Mouse (Mus musculus): ENCODE data around the gene Cep85l. TPM values are rescaled to one million over a fixed set of nuclear protein-coding genes. Genes with fewer than 3 reads are reported as not detected.
A peak's percentile ranks its signal among the peaks of the same experiment; 100 is the strongest.

The Cep85l gene
- polyA plus RNA-seq, 1 experiment from 2014 or later: 11.6 TPM

DNA sequence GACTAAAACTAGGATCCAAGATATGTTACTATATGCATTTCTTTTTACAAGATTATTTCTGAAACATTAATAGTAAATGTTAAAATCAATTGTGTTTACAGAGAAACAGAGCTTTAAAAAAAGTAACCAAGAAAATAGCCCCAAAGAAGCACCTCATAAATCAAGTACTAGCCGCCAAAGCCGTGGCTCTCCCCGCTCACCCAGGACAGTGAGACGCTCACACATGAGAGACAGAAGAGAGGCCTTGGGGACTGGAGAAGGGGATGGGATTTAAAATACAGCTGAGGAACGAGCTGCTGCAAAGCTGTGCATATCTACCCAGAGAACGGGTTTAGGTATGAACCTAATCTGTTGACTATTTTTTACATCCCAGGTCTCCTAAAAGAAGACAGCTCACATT is 36.4 kb downstream of the Cep85l start:
- 0 out of 2 replicates have a peak, but pooled peaks have one; percentile 28 for ATAC-seq (ENCODE audit: insufficient read depth)
- Histone ChIP-seq H3K9me3 (ENCODE audit: low read depth, low read length) (no peaks in the 10 kb centered on the region), H3K4me3 (ENCODE audit: low read depth, low read length) (no peak overlapping the region), H3K27ac (ENCODE audit: low read depth) (peak overlapping the region; percentile 30; the same call in 1 of the 2 replicates), H3K27me3 (ENCODE audit: insufficient read depth, low read length) (no peaks in the 10 kb centered on the region), H3K36me3 (ENCODE audit: insufficient read depth) (0 out of 2 replicates have a peak, but pooled peaks cover 6% of the 10 kb centered on the region), H3K4me1 (ENCODE audit: insufficient read depth) (peaks cover 8% of the 10 kb centered on the region), H3K4me2 (peak overlapping the region; percentile 29; the same call in 1 of the 2 replicates), H3K9ac (peak overlapping the region; percentile 3; the same call in 1 of the 2 replicates)
- TF ChIP-seq CTCF (IDR thresholded peaks at IDR 0.05; ENCODE audit: low read depth): no peak
- 36% methylated on average over 6 of the region's 6 CpGs for WGBS
- peak; percentile 53 for DNase-seq

GRCm38 (mm10) chr10:53342166-53342728 is 37.5 kb downstream of the Cep85l start:
- Histone ChIP-seq H3K27me3 (ENCODE audit: insufficient read depth, low read length) (no peaks in the 10 kb centered on the region), H3K9ac (no peak overlapping the region), H3K36me3 (ENCODE audit: insufficient read depth) (no peaks in the 10 kb centered on the region), H3K4me3 (ENCODE audit: low read depth, low read length) (no peak overlapping the region), H3K4me1 (ENCODE audit: insufficient read depth) (peaks cover 8% of the 10 kb centered on the region), H3K9me3 (ENCODE audit: low read depth, low read length) (no peaks in the 10 kb centered on the region), H3K4me2 (no peak overlapping the region), H3K27ac (ENCODE audit: low read depth) (no peak overlapping the region)
- 87% methylated on average over 9 of the region's 9 CpGs for WGBS
- TF ChIP-seq CTCF (IDR thresholded peaks at IDR 0.05; ENCODE audit: low read depth): no peak
- DNase-seq (no peak), ATAC-seq (ENCODE audit: insufficient read depth) (no peak)

DNA sequence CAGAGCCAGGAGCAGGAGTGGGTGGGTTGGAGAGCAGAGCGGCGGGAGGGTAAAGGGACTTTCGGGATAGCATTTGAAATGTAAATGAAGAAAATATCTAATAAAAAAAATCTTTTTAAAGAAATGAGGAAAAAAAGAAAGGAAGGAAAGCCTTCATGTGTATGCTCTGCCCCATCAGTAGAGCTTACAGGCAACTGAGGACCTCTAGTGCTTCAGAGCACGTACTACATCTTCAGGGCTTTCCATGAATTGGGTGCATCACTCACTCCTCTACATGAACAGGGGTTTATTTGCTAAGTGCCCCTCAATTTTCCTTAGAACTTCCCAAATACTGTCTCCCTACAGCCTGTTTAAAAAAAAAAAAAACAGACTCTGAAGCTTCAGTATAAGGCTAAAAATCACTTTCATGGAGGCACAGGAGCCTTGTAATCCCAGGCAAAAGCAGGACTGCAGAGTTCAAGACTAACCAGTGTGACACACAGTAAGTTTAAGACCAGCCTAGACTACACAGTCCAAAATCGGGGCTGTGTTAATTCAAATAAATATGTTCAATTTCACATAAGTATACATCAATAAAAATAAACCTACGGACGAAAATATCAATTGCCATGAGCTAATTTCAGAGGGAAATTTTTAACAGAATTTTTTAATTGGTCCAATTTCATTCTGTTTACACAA is 38.3 kb downstream of the Cep85l start:
- WGBS: 81% methylated on average over 7 of the region's 7 CpGs
- H3K36me3 ChIP-seq (ENCODE audit: insufficient read depth): no peaks in the 10 kb centered on the region
- H3K27ac ChIP-seq (ENCODE audit: low read depth): no peak overlapping the region
- H3K4me1 ChIP-seq (ENCODE audit: insufficient read depth): peaks cover 8% of the 10 kb centered on the region
- ATAC-seq (ENCODE audit: insufficient read depth) (0 out of 2 replicates have a peak, but pooled peaks have one; percentile 62), DNase-seq (peak; percentile 50)
- no peak overlapping the region for H3K4me2 ChIP-seq
- H3K9me3 ChIP-seq (ENCODE audit: low read depth, low read length): no peaks in the 10 kb centered on the region
- H3K9ac ChIP-seq: no peak overlapping the region
- no peak overlapping the region for H3K4me3 ChIP-seq (ENCODE audit: low read depth, low read length)
- H3K27me3 ChIP-seq (ENCODE audit: insufficient read depth, low read length): no peaks in the 10 kb centered on the region
- peak; percentile 65 for TF ChIP-seq CTCF (IDR thresholded peaks at IDR 0.05; ENCODE audit: low read depth)

GRCm38 (mm10) chr10:53339045-53339444 is 40.7 kb downstream of the Cep85l start:
- Histone ChIP-seq H3K9me3 (ENCODE audit: low read depth, low read length) (no peaks in the 10 kb centered on the region), H3K36me3 (ENCODE audit: insufficient read depth) (no peaks in the 10 kb centered on the region), H3K4me3 (ENCODE audit: low read depth, low read length) (no peak overlapping the region), H3K9ac (no peak overlapping the region), H3K4me1 (ENCODE audit: insufficient read depth) (peaks cover 11% of the 10 kb centered on the region), H3K27ac (ENCODE audit: low read depth) (no peak overlapping the region), H3K27me3 (ENCODE audit: insufficient read depth, low read length) (no peaks in the 10 kb centered on the region), H3K4me2 (no peak overlapping the region)
- no peak for DNase-seq
- WGBS: 68% methylated on average over 2 of the region's 2 CpGs
- no peak for ATAC-seq (ENCODE audit: insufficient read depth)
- TF ChIP-seq CTCF (IDR thresholded peaks at IDR 0.05; ENCODE audit: low read depth): no peak

- peak within 1 kb of the TSS; percentile 40; the same call in 1 of the 2 replicates for H3K27ac ChIP-seq (ENCODE audit: low read depth)
- DNase-seq (no peak), ATAC-seq (ENCODE audit: insufficient read depth) (no peak)
- H3K27me3 ChIP-seq (ENCODE audit: insufficient read depth, low read length): no peaks in the 10 kb centered on the region
- no peak within 1 kb of the TSS for H3K4me3 ChIP-seq (ENCODE audit: low read depth, low read length)
- peaks cover 4% of the 10 kb centered on the region; the same call in 1 of the 2 replicates for H3K4me1 ChIP-seq (ENCODE audit: insufficient read depth)
- WGBS: 67% methylated on average over 6 of the region's 6 CpGs
- no peak for TF ChIP-seq CTCF (IDR thresholded peaks at IDR 0.05; ENCODE audit: low read depth)
- H3K4me2 ChIP-seq: no peak within 1 kb of the TSS
- no peaks in the 10 kb centered on the region for H3K36me3 ChIP-seq (ENCODE audit: insufficient read depth)
- no peaks in the 10 kb centered on the region for H3K9me3 ChIP-seq (ENCODE audit: low read depth, low read length)
- no peak within 1 kb of the TSS for H3K9ac ChIP-seq
These were observed 42.4 kb downstream of the Cep85l start, which contains the start of gene Pln for GRCm38 (mm10) chr10:53337162-53337923. TSS of gene Pln (plus strand) at chr10:53337667.

- no peaks in the 10 kb centered on the region for H3K36me3 ChIP-seq (ENCODE audit: insufficient read depth)
- H3K27me3 ChIP-seq (ENCODE audit: insufficient read depth, low read length): no peaks in the 10 kb centered on the region
- H3K9me3 ChIP-seq (ENCODE audit: low read depth, low read length): no peaks in the 10 kb centered on the region
- H3K4me3 ChIP-seq (ENCODE audit: low read depth, low read length): no peak overlapping the region
- ATAC-seq (ENCODE audit: insufficient read depth): peak; percentile 31; the same call in 1 of the 2 replicates
- no peak for TF ChIP-seq CTCF (IDR thresholded peaks at IDR 0.05; ENCODE audit: low read depth)
- no peak overlapping the region for H3K9ac ChIP-seq
- H3K4me1 ChIP-seq (ENCODE audit: insufficient read depth): peaks cover 4% of the 10 kb centered on the region; the same call in 1 of the 2 replicates
- H3K27ac ChIP-seq (ENCODE audit: low read depth): no peak overlapping the region; the same call in 1 of the 2 replicates
- WGBS: 78% methylated on average over 3 of the region's 3 CpGs
- no peak overlapping the region for H3K4me2 ChIP-seq
- peak; percentile 28 for DNase-seq
These were observed 43.8 kb downstream of the Cep85l start for GRCm38 (mm10) chr10:53335974-53336373.
